Mouse (Mus musculus): ENCODE data around the gene Ddi2. TPM values are rescaled to one million over a fixed set of nuclear protein-coding genes. Genes with fewer than 3 reads are reported as not detected.

Ddi2 gene
- polyA plus RNA-seq, 1 experiment from 2014 or later: 37.7 TPM

- WGBS (ENCODE audit: missing documents): 100% methylated on average over 3 of the region's 3 CpGs
- peaks cover 100% of the 10 kb centered on the region for H3K79me2 ChIP-seq (ENCODE audit: inconsistent target)
- no peak overlapping the region for H3K4me3 ChIP-seq (ENCODE audit: inconsistent target)
- H3K36me3 ChIP-seq (ENCODE audit: inconsistent target): peaks cover 47% of the 10 kb centered on the region
- H3K27ac ChIP-seq: peak overlapping the region; percentile 52; the same call in 1 of the 2 replicates
Observed at GRCm38 (mm10) chr4:141647187-141647586, 76.0 kb downstream of the Ddi2 start.

GRCm38 (mm10) chr4:141645988-141646387, 77.2 kb downstream of the Ddi2 start:
- no peak overlapping the region for H3K4me3 ChIP-seq (ENCODE audit: inconsistent target)

GRCm38 (mm10) chr4:141643118-141643855, 79.9 kb downstream of the Ddi2 start:
- Histone ChIP-seq H3K4me3 (ENCODE audit: inconsistent target) (no peak overlapping the region), H3K79me2 (ENCODE audit: inconsistent target) (peaks cover 95% of the 10 kb centered on the region), H3K36me3 (ENCODE audit: inconsistent target) (peaks cover 45% of the 10 kb centered on the region), H3K27ac (peak overlapping the region; percentile 57)
- 61% methylated on average over 7 of the region's 7 CpGs for WGBS (ENCODE audit: missing documents)

More at GRCm38 (mm10) chr4:141645988-141646387, 77.2 kb downstream of the Ddi2 start:
- peaks cover 100% of the 10 kb centered on the region for H3K79me2 ChIP-seq (ENCODE audit: inconsistent target)
- 62% methylated on average over 8 of the region's 8 CpGs for WGBS (ENCODE audit: missing documents)
- peak overlapping the region; percentile 52 for H3K27ac ChIP-seq
- peaks cover 48% of the 10 kb centered on the region for H3K36me3 ChIP-seq (ENCODE audit: inconsistent target)

- peaks cover 54% of the 10 kb centered on the region for H3K36me3 ChIP-seq (ENCODE audit: inconsistent target)
Observed at GRCm38 (mm10) chr4:141641961-141642811, 81.0 kb downstream of the Ddi2 start.

GRCm38 (mm10) chr4:141641353-141641771, 81.9 kb downstream of the Ddi2 start:
- Histone ChIP-seq H3K79me2 (ENCODE audit: inconsistent target) (peaks cover 76% of the 10 kb centered on the region), H3K4me3 (ENCODE audit: inconsistent target) (no peak overlapping the region), H3K36me3 (ENCODE audit: inconsistent target) (peaks cover 62% of the 10 kb centered on the region), H3K27ac (no peak overlapping the region)
- 86% methylated on average over 7 of the region's 7 CpGs for WGBS (ENCODE audit: missing documents)

More at GRCm38 (mm10) chr4:141641961-141642811, 81.0 kb downstream of the Ddi2 start:
- Histone ChIP-seq H3K79me2 (ENCODE audit: inconsistent target) (peaks cover 84% of the 10 kb centered on the region), H3K27ac (no peak overlapping the region), H3K4me3 (ENCODE audit: inconsistent target) (no peak overlapping the region)
- WGBS (ENCODE audit: missing documents): 93% methylated on average over 25 of the region's 25 CpGs

GRCm38 (mm10) chr4:141639474-141639873, 83.7 kb downstream of the Ddi2 start:
- no peak overlapping the region for H3K27ac ChIP-seq
- 87% methylated on average over 8 of the region's 11 CpGs for WGBS (ENCODE audit: missing documents)
- H3K4me3 ChIP-seq (ENCODE audit: inconsistent target): no peak overlapping the region
- peaks cover 71% of the 10 kb centered on the region for H3K79me2 ChIP-seq (ENCODE audit: inconsistent target)
- peaks cover 81% of the 10 kb centered on the region for H3K36me3 ChIP-seq (ENCODE audit: inconsistent target)

GRCm38 (mm10) chr4:141636693-141637092, 86.5 kb downstream of the Ddi2 start:
- H3K36me3 ChIP-seq (ENCODE audit: inconsistent target): peaks cover 95% of the 10 kb centered on the region
- no peak overlapping the region for H3K27ac ChIP-seq
- peaks cover 61% of the 10 kb centered on the region; the same call in 1 of the 2 replicates for H3K79me2 ChIP-seq (ENCODE audit: inconsistent target)
- 93% methylated on average over 5 of the region's 5 CpGs for WGBS (ENCODE audit: missing documents)
- H3K4me3 ChIP-seq (ENCODE audit: inconsistent target): no peak overlapping the region

GRCm38 (mm10) chr4:141635991-141636390, 87.2 kb downstream of the Ddi2 start:
- Histone ChIP-seq H3K36me3 (ENCODE audit: inconsistent target) (peaks cover 95% of the 10 kb centered on the region), H3K4me3 (ENCODE audit: inconsistent target) (no peak overlapping the region), H3K27ac (no peak overlapping the region), H3K79me2 (ENCODE audit: inconsistent target) (peaks cover 61% of the 10 kb centered on the region; the same call in 1 of the 2 replicates)
- 89% methylated on average over 9 of the region's 9 CpGs for WGBS (ENCODE audit: missing documents)

- Histone ChIP-seq H3K4me3 (ENCODE audit: inconsistent target) (no peak overlapping the region), H3K27ac (no peak overlapping the region), H3K36me3 (ENCODE audit: inconsistent target) (peaks cover 98% of the 10 kb centered on the region), H3K79me2 (ENCODE audit: inconsistent target) (peaks cover 40% of the 10 kb centered on the region; the same call in 1 of the 2 replicates)
- 95% methylated on average over 20 of the region's 21 CpGs for WGBS (ENCODE audit: missing documents)
Observed at GRCm38 (mm10) chr4:141632111-141632873, 90.9 kb downstream of the Ddi2 start.

- Histone ChIP-seq H3K79me2 (ENCODE audit: inconsistent target) (peaks cover 40% of the 10 kb centered on the region; the same call in 1 of the 2 replicates), H3K27ac (no peak overlapping the region), H3K4me3 (ENCODE audit: inconsistent target) (no peak overlapping the region), H3K36me3 (ENCODE audit: inconsistent target) (peaks cover 95% of the 10 kb centered on the region)
- 97% methylated on average over 20 of the region's 20 CpGs for WGBS (ENCODE audit: missing documents)
Observed at GRCm38 (mm10) chr4:141631250-141631649, 92.0 kb downstream of the Ddi2 start.

GRCm38 (mm10) chr4:141630021-141630420, 93.2 kb downstream of the Ddi2 start:
- H3K27ac ChIP-seq: no peak overlapping the region
- peaks cover 88% of the 10 kb centered on the region for H3K36me3 ChIP-seq (ENCODE audit: inconsistent target)
- 94% methylated on average over 9 of the region's 11 CpGs for WGBS (ENCODE audit: missing documents)
- H3K79me2 ChIP-seq (ENCODE audit: inconsistent target): peaks cover 32% of the 10 kb centered on the region; the same call in 1 of the 2 replicates
- no peak overlapping the region for H3K4me3 ChIP-seq (ENCODE audit: inconsistent target)

GRCm38 (mm10) chr4:141628661-141629060, 94.6 kb downstream of the Ddi2 start:
- Histone ChIP-seq H3K79me2 (ENCODE audit: inconsistent target) (peaks cover 19% of the 10 kb centered on the region; the same call in 1 of the 2 replicates), H3K4me3 (ENCODE audit: inconsistent target) (no peak overlapping the region), H3K36me3 (ENCODE audit: inconsistent target) (peaks cover 74% of the 10 kb centered on the region), H3K27ac (no peak overlapping the region)
- WGBS (ENCODE audit: missing documents): 96% methylated on average over 14 of the region's 14 CpGs

Data from macrophage (primary cell).